Mouse (Mus musculus): Measurements from ENCODE around the gene Gm20388.

Gene Gm20388

DNA sequence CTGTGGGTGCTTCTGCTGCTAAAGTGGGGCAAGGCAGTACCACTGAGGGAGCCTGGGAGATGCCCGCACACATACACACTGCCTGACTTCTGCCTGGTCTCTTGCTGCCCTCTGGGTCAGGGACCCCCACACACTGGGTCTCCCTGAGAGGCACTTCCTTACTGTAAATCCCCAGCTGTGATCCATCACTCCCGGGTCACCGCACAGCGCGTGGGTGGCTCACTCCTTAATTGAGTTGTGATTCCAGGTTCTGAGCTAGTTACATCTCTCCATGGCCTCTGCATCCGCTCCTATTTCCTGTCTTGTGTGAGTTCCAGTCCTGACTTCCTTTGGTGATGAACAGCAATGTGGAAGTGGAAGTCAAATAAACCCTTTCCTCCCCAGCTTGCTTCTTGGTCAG is 3420.1 kb downstream of the Gm20388 start:
- DNase-seq (ENCODE audit: extremely low read depth, insufficient read length, low spot score) = peak; percentile 45

DNA sequence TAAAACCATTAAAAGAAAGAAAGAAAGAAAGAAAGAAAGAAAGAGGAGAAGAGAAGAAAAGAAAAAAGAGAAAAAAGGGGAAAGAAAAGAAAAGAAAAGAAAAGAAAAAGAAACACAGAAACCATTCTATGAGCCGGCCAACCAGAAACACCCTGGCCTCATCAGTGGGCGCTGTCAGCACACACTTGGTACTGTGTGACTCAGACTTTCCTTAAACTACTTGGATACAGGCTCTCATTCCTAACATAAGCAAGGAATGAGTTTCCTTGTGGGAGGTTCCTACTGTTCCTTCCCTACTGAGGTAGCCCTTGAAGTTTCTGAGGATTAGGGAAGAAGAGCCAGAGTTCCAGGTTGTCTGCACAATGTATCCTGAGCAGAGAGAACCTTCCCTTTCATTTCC is 3420.7 kb downstream of the Gm20388 start:
- DNase-seq (ENCODE audit: extremely low read depth, insufficient read length, low spot score) = peak; percentile 58

DNA sequence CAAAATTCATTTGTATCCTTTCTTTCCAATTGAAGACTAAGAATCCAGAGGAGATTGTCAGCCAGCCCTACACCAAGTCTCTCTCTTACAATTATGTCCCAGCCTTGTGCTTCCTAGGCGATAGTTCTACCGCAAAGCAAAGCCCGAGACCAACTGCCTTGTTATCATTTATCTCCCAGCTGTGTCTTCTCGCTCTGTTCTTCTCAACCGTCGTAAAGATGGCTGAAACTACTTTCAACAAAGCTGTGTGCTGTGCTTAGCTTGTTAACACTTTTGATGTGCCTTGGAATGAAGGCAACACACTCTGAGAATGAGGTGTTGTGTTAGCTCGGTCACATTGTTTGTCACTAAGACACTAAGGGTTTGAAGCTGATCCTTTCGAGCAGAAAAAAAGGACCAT is 3421.2 kb downstream of the Gm20388 start:
- DNase-seq (ENCODE audit: extremely low read depth, insufficient read length, low spot score) = no peak

DNA sequence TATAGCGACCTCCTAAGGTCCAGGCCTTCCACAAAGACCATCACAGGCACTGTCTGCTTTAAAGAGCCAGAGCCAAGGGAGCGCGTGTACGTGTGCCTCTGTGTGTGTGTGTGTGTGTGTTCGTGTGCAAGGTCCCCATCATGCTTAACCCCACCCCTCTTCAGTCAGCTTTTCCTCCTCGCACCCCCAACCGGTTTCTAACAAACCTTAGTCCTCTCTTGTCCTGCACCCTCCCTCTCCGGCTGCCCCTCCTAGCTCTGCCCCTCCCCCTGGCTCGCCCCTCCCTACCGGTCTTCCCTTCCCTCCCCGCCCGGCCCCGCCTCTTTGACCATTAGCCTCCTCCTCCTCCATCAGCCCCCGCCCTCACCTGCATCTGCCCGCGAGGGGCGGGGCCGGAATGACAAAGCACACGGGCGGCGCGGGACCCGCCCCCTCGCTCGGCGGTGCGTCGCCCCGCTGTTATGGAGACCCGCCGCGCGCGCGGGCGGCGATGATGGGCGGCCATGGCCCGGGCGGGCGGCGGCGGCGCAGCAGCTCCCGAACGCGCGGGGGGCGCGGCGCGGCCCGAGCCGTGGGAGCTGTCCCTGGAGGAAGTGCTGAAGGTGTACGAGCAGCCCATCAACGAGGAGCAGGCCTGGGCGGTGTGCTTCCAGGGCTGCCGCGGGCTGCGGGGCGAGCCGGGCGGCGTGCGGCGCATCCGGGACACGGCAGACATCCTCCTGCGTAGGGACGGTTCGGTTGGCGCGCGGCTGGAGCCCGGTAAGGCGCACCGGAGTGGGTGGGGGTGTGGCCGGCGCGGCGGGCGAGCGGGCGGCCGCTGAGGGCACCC is 3421.8 kb downstream of the Gm20388 start, which contains the start of gene Spire2:
Spire2 (plus strand) TSS at position 452 of the 829 bp plus-strand sequence.
- DNase-seq (ENCODE audit: extremely low read depth, insufficient read length, low spot score) = peak; percentile 89

DNA sequence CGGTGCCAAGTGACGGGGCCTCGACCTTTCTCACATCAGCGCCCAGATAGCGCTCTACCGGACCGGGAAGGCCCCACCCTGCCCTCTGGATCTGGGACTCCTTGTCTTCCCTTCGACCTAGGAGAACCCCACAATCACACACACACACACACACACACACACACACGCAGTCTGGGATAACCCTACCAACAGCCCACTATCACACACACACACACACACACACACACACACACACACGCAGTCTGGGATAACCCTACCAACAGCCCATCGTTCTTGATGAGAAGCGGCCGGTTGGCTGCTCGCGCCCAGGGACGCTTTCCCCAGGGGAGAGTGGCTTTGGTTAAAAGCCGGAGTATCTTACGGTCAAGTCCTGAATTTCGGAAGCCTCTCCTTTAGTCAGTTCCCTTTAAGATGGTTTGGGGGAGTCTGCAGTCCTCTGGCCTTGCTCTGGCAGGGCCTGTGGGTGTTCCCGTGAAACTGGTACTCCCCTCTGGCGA is 3422.5 kb downstream of the Gm20388 start:
- DNase-seq (ENCODE audit: extremely low read depth, insufficient read length, low spot score) = peak; percentile 38

DNA sequence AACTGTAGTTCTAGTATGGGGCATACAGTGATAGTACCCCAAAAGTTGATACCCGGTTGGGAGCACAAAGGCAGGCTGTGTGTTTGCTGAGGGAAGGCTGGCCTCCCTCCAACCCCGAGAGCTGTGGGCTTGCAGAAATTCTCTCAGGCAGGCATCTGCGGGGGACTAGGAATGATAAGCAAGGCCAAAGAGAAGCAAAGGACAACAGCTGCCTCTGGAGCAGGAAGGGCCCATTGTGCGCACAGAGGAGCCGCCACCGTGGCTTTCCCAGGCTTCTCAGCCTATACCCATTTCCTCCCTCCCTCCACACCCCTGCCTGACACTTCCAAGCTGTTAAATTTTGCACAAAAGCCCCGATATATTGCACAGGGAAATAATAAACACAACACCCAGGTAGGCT is 3423.2 kb downstream of the Gm20388 start:
- no peak for DNase-seq (ENCODE audit: extremely low read depth, insufficient read length, low spot score)

DNA sequence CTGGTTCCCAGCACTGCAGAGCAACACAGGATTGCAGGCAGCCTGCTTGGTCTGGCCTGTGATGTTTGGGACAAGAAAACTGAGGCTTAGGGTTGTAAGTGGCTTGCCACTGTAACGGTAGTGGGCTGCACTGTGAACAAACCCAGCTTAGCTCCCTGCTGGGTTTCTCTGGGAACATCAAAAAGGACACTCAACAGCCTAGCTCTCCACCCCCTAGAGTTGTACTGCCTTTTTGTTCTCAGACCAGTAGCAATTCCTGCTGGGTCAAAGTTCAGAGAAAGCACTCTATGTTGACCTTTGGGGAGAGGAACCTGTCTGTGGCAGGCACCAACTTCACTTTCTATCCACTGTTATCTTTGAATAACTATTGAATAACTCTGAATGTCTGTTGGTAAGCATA is 3423.8 kb downstream of the Gm20388 start:
- DNase-seq (ENCODE audit: extremely low read depth, insufficient read length, low spot score) = no peak

DNA sequence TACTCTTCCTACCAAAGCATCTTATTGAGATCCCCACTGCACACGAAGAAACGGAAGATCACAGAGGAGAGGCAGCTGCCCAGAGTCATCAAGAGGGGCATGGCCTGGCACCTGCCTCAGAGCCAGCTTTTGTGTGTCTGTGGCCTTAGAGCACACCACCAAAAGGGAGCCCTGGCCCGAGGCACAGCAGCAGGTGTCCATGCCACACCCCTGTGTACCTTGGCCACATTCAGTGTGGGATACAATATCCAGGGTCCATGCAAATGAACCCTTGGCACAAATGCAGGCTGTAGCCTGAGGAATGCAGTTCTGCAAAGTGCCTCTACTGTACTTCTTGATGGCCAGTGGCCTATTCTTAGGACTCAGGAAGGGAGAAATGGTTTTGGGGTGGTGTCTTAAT is 3426.8 kb downstream of the Gm20388 start:
- no peak for DNase-seq (ENCODE audit: extremely low read depth, insufficient read length, low spot score)

DNA sequence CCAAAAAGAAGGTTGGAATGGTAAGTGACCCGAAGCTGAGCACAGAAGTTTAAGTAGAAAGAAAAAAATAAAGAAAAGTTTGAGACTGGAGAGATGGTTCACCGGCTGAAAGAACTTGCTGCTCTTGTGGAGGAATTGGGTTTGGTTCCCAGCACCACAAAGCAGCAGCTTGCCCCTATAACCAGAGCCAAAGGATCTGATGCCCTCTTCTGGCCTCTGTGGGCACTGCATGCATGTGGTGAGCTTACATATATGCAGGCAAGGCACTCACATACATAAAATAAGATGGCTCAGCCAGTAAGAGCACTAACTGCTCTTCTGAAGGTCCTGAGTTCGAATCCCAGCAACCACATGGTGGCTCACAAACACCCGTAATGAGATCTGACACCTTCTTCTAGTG is 3429.4 kb downstream of the Gm20388 start:
- no peak for DNase-seq (ENCODE audit: extremely low read depth, insufficient read length, low spot score)

DNA sequence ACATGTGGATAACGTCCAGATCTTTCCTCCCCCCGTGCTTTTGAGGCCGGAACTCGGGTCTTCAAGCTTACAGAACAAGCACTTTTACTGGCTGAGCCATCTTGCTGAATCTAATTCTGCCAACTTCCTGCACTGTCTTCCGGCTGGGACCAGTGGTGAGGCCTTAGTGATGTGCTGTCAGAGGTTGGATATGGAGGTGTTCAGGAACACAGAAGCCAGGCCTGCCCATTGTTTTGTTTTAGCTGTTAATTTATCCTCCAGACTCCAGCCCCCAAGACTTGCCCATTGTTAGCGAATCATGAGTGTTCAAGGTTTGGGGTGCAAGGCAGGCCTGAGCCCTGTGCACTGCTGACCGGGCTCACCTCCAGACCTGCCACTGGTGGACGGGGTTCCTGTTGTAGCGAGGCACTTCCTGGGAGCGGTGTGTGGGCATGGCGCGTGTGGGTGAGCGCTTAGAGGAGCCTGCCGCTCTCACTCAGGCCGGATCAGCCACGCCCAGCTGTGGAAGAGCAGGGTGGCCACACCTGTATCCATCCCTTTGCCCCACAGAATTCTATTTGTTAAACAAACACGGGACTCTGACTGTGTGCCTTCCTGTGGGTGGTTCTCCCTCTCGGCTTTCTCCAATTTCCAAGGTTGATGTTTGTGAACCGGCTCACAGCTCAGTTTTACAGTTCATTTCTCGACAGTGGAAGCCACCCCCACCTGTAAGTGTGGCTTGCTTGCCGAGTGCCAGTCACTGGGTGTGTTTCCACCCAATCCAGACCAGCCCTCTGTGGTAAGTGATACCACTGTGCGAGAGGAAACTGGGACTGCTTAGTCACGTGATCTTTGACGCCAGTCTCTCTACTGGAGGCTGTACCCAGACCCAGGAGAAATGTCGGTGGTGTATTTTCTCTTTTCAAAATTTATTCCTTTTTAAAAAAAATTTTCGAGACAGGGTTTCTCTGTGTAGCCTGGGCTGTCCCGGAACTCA is 3430.7 kb downstream of the Gm20388 start:
- DNase-seq (ENCODE audit: extremely low read depth, insufficient read length, low spot score) = no peak

DNA sequence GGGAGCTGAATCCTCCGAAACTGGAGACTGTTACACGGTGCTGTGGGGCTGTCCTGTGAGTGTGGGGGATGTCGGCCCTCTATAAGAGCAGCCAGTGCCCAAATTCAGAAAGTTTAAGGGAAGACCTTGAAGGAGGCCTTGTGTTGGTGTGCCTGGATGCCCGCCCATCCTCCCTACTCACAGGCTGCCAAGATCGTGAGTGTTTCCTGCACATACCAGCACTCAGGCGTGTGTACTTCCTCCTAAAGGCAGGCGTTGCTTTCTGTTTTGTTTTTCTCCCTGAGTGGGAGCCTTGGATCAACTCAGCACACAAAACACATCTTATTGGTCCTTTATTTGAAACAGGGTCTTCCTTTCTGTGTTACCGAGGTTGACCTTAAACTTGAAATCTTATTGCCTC is 3431.6 kb downstream of the Gm20388 start:
- no peak for DNase-seq (ENCODE audit: extremely low read depth, insufficient read length, low spot score)

DNA sequence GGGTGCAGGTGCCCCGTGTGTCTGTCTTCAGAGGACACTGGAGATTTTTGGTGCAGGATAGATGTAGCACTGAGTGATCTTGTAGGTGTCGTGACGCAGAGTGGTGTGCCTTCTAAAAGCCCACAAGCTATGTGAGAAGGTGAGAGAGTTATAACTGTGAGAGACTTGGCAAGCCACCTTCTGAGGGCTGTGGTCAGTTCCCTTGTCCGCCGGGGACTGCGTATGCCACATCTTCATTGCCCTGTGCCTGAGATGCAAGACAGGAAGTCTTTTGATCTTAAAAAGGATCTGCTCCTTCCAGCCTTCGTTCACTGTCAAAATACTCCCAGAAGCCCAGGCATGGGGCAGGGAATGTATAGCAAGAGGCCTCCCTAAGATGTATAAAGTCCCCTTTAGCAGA is 3432.3 kb downstream of the Gm20388 start:
- no peak for DNase-seq (ENCODE audit: extremely low read depth, insufficient read length, low spot score)

DNA sequence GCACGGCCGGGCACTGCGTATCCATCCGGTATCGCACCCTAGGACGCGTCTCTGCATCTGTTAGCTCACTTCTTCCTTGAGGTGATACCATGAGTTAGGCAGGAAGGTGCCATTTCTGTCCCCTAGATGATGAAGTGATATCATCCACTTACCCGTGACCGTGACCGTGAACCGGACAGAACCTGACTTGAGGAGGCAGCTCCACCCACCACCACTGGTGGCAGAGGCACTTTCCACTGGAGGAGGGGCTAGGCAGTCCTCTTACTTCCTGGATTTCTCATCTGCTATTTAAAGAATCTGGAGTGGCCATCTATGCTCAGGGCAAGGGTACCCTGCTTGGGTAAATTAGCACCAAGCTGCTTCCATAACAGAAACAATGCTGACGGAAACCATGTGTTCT is 3432.8 kb downstream of the Gm20388 start:
- DNase-seq (ENCODE audit: extremely low read depth, insufficient read length, low spot score) = no peak

DNA sequence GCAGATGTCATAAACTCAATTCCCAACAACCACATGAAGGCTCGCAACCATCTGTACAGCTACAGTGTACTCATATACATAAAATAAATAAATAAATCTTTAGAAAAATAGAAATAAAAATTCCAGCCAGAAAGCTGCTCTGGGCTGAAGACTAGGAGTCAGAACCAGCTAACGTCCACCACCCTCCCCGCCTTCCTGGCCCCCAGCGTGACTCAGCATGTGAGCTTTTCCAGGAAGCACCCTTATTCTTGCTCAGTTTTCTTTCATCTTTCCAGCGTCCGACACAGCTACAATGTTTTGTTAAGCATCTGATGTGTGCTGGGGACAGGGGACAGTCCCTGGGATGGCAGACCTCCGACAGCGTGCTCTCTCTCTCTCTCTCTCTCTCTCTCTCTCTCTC is 3434.5 kb downstream of the Gm20388 start:
- DNase-seq (ENCODE audit: extremely low read depth, insufficient read length, low spot score) = peak; percentile 47

DNA sequence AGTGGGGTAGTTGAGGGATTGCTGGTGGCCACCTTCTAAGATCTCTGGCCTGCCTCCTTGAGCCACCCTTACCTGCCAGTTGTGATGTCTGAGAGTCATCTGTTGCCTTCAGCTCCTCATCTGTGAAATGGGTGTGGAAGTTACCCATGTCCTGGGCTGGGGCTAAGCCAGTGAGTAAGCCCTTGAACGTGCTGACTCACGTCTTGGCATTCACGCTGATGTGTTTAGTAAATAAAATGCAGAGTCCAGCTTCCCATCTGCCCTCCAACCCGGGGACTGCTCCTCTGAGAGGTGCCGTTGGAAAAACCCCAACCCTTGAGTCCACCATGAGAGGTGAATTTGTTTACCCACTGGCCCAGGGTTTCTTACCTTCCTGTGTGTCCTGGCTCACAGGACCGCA is 3435.2 kb downstream of the Gm20388 start:
- peak; percentile 40 for DNase-seq (ENCODE audit: extremely low read depth, insufficient read length, low spot score)

DNA sequence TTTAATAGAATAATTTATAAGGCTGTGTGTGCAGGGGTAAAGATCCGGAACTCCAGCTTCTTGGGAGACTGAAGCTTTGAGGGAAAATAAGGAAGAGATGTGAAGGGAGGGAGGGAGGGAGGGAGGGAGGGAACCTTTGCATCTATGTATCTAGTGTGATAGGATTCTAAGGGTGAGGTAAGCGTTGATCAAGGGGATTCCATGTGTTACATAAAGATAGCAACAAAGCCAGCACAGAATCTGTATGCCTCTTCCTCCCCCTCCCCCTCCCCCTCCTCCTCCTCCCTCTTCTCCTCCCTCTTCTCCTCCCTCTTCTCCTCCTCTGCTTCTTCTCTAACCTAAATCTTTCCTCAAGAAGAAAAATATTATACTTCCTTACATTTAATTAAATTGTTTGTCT is 3436.7 kb downstream of the Gm20388 start:
- DNase-seq (ENCODE audit: extremely low read depth, insufficient read length, low spot score) = no peak

DNA sequence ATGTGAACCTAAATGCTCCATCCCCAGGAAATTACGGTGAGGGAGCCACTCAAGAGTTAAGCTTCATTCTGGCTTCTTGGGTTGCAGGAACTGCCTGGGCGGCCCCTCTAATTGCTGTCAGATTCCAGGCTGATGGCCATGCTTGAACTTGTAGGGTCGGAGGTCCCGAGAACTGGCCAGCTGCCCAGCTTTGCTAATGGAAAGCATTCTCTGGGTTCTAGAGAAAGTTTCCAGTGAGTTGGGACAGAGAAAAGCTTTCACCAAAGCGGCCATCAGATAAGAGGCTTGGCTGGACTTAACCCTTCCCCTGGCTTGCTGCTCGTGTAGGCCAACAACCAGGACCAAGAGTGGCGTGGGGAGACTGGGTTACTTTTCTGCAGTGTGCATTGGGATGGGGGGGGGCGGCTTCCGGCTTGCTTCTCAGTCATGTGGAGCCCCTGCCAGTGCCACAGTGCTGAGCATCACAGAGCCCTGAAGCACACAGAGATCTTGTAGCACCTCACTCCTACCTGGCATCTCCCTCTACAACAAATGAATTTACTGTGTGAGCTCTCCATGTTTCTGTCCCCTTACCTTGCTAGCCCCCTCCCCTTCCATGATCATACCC is 3437.7 kb downstream of the Gm20388 start:
- no peak for DNase-seq (ENCODE audit: extremely low read depth, insufficient read length, low spot score)

DNA sequence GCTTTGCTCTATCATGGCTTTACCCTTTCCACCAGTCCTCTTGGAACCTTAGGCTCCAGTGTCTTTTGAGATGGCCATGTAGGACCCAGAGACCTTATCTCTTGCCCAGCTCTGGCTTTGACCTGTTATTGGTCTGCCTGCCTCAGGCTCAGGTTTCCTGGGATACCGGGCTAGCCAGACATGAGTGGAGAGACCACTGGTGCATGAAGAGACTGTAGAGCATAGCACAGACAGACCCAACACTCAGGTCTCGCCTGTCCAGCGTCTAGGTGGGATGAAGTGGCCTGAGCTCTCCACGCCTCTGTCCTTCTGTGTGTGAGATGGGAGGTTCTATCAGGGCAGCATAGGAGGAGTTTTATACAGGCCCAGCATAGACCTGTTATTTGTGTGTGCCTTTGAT is 3438.4 kb downstream of the Gm20388 start:
- no peak for DNase-seq (ENCODE audit: extremely low read depth, insufficient read length, low spot score)

DNA sequence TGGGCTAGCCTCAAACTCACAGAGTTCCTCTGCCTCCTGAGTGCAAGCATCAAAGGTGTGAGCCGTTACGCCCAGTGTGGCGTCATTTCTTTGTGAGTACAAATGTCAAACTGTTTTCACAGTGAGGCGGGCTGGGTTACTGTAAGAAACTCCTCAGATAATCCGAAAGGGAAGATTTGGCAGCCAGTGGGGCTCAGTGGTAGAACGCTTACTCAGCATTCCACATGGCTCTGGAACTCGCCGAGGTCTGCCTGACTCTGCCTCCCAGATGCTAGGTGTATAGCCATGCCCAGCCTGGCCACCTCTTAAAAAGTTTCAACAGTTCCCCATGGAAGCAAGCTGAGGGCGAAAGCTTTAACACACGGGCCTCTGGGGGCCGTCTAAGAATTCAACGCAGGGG is 3441.5 kb downstream of the Gm20388 start:
- DNase-seq (ENCODE audit: extremely low read depth, insufficient read length, low spot score) = no peak

DNA sequence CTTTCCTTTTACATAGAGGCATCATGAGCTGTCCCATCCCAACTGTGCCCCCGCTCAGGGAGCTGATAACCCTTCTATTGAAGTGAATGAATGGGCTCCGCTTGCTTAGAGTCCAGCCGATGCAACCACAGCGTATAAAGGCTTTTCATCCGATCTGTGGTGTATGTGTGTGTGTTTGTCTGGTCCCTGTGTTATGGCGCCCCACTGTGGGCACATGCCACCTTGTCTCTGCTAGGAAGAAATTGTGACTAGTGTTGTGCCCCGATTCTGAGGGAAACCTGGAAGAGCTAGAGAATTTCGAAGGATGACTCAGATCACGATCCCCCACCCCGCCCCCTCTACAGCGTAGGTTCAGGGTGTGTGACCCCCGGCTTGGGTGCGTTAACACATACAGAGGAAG is 3442.1 kb downstream of the Gm20388 start:
- peak; percentile 34 for DNase-seq (ENCODE audit: extremely low read depth, insufficient read length, low spot score)

DNA sequence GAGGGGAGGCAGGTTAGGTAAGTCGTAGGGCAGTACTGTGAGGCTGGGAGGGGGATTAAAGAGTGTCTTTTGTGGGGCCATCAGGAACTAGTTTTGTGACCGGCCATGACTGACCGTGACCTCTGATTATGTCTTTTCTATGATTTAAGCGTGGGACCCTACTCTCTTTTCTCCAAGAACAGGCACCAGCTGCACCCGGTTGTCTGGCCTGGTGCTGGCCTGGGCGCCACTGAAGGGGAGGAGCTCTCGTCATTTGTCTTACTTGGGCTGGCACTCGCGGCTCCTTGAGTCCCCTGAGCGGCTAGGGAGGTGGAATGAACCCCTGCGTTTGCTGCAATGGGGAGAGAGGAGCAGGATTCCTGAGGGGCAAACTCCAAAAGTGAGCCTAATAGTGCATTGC is 3442.6 kb downstream of the Gm20388 start:
- no peak for DNase-seq (ENCODE audit: extremely low read depth, insufficient read length, low spot score)

Data from 3134 (cell line).